Mouse (Mus musculus) embryonic fibroblast, embryonic 13.5 days (primary cell): ENCODE data around the gene Zfp287. TPM values are rescaled to one million over a fixed set of nuclear protein-coding genes. Genes with fewer than 3 reads are reported as not detected.
A peak's percentile ranks its signal among the peaks of the same experiment; 100 is the strongest.

Source experiments
- H3K27ac ChIP-seq: 2 replicates; pipeline ENCODE4 v1.5.1; 2012; ENCODE audit warnings: low read length, control low read depth, inconsistent platforms; ENCODE audit not compliant: insufficient read depth
- H3K4me1 ChIP-seq: 2 replicates; pipeline ENCODE4 v1.6.1; 2011; ENCODE audit warnings: low read length; ENCODE audit not compliant: control insufficient read depth, insufficient read depth
- H3K4me3 ChIP-seq: 2 replicates; pipeline ENCODE4 v1.5.1; 2011; ENCODE audit warnings: mild to moderate bottlenecking, control low read depth, low read length; ENCODE audit not compliant: insufficient read depth
- CTCF ChIP-seq: IDR thresholded peaks from 2 replicates; pipeline ENCODE4 v1.5.1; 2011; ENCODE audit warnings: mild to moderate bottlenecking, control low read depth, low read length, moderate library complexity, borderline replicate concordance; ENCODE audit not compliant: insufficient read depth
- POLR2A ChIP-seq: IDR thresholded peaks from 2 replicates; pipeline ENCODE4 v1.6.1; 2011; ENCODE audit warnings: low read depth, mild to moderate bottlenecking, control low read depth, low read length, moderate library complexity
- polyA plus RNA-seq: library from polyadenylated mRNA; stranded (reverse); fragments of >200 nt; gene quantifications from 2 replicates; pipeline ENCODE4 v1.2.4, GENCODE M21; 2011; ENCODE audit warnings: low read depth; ENCODE audit not compliant: missing spikeins, insufficient read length

Zfp287 gene
- polyA plus RNA-seq, 1 experiment, result 8.0 TPM

DNA sequence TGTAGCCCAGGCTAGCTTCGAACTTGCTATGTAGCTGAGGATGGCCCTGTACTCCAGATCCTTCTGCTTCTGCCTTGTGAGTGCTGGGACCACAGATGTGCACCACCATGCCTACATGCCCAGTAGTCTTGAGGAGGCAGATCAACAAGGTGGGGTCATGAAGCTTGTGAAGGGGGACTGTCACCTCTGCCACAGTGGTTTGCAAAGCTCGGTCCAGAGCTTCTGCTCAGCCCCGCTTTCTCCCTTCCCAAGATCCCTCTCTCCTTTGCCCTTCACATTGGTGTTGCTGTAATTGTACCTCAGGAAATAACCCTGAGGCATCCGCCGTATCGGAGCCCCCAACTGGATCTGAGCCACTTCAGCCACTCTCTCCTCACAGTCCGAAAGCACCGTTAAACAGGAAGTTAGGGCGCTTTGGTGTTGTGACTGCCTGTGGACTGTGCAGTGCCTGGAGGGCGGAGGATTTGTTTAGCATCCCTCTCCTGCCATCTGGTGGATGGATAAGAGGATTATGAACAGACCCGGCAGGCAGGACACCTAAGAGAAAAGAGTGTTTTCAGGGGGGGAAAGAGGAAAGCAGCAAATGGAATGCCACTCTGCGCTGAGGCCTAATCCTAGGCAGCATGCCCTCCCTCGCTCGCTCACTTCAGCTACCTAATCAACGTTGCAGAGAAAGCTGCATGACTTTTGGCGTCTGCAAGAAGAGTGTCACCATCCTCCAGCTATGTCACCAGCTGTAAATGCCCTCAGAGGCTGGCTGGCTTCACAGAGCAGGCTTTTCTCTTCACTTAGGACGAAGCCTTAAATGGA, 56.0 kb downstream of the Zfp287 start:
- no peaks in the 10 kb centered on the region for H3K4me1 ChIP-seq
- H3K4me3 ChIP-seq, result no peak overlapping the region
- TF ChIP-seq CTCF (peak; percentile 71; the same call in 1 of the 2 replicates), POLR2A (no peak)

DNA sequence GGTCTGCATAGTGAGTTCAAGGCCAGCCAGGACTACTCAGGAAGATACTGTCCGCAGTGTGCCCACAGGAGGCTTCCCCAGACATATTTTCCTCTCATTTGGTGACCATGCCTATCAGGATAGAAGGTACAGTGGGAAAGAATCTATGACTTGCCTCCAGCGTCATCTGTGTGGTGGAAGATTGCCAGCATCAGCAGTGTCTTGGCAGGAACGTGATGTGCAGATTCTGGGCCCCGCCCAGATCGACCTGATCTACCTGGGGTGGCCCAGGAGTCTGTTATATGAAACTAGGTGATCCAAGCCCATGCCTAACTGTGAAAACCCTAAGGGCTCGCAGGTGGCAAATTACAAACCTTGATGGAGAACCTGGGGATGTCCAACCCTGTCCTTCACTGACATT, 61.7 kb downstream of the Zfp287 start:
- Histone ChIP-seq H3K4me3 (no peak overlapping the region), H3K4me1 (no peaks in the 10 kb centered on the region), H3K27ac (no peak overlapping the region)
- TF ChIP-seq CTCF (no peak), POLR2A (no peak)

More for the DNA sequence above, 56.0 kb downstream of the Zfp287 start:
- H3K27ac ChIP-seq, result no peak overlapping the region

DNA sequence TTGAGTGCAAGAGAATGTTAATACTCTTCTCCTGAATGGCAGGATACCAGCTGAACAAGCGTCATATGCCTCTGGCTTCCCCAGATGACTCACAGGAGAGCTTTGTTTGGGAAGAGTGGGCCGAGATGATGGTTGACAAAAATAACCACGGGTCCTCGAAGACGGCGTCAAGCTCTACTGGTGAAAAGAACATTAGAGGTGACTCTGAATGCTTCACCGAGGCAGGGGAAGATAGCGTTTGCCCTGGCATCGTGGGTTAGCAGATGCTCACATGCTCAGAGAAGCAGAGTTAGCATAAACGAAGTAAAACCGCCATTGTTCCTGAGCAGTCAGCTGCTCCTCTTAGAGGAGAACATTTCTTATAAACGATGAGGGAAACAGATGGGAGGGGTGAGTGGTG, 62.2 kb downstream of the Zfp287 start:
- Histone ChIP-seq H3K4me3 (no peak overlapping the region), H3K27ac (no peak overlapping the region), H3K4me1 (no peaks in the 10 kb centered on the region)
- TF ChIP-seq CTCF (no peak), POLR2A (no peak)

DNA sequence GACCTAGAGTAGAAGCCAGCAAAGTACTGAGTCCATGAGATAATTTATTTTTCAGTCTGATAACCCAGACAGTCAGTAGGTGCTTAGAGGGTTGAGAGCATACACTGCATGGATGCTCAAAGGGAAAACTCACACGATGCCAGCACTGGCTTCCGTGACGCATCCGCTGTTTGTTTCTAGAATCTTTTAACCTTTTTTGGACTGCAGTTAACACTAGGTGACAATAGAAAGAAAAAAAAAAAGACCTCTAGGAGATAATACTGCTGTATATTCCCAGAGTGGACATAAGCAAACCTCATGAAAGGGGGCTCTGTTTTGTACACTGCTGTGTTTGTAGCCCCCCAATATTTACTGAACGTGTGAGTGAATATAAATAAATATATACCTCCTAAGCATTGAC, 62.7 kb downstream of the Zfp287 start:
- Histone ChIP-seq H3K27ac (no peak overlapping the region), H3K4me1 (no peaks in the 10 kb centered on the region), H3K4me3 (no peak overlapping the region)
- no peak for TF ChIP-seq POLR2A
- TF ChIP-seq CTCF, result no peak

DNA sequence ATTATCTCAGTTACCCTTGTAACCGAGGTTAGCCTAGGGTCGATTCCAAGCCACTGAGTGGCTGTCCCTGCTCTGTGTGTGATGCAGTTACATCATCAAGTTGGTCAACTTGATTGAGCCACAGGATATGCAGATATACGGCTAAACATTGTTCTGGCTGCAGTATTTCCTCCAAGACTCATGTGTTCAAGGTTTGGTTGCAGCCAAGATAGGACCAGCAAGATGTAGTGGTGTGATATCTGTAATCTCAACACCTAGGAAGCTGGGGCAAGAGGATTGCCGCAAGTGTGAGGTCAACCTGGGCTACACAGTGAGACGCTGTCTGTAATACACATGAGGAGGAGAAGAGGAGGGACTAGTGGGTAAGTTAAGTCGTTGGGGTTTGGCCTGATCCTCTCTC, 67.5 kb downstream of the Zfp287 start:
- TF ChIP-seq CTCF, result no peak
- TF ChIP-seq POLR2A, result no peak
- H3K4me3 ChIP-seq, result no peak overlapping the region
- no peaks in the 10 kb centered on the region for H3K4me1 ChIP-seq
- no peak overlapping the region for H3K27ac ChIP-seq

DNA sequence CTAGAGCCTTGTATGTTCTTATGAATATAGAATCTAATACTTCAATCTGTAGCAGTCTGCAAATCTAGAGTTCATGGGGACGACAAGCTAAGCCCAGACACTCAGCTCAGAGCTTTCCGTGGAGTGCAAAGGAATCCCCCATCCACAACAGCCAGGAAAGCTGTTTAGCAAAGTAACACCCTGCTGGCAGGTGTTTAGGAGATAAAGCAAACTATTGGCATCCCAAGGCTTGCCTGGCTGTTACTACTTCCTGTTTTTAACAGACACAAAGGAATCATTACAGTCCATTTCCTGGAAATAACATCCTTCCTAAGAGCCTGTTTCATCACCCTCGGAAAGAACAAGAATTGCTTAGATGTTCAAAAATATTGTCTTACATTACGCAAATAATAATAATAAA, 70.8 kb downstream of the Zfp287 start:
- no peak for TF ChIP-seq POLR2A
- no peak for TF ChIP-seq CTCF

DNA sequence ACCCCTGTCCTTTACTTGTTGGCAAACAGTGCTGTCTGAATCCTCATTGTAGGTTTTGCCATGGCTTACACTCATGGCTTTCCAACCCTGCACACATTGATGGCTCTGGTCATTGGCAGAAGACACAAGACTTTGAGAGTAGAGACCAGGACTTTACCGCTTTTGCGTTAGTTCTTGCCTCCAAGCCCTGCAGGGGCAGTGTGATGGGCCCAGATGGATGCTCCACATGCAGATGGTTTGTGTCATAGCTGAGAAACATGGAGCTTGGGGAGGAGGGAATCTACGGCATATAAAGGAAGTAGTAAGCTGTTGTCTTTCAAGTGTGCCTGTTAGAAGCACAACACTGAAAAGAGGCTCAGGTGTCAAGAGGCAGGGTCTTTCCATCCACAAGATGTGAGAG, 79.6 kb downstream of the Zfp287 start:
- Histone ChIP-seq H3K4me1 (peaks cover 12% of the 10 kb centered on the region), H3K27ac (no peak overlapping the region), H3K4me3 (no peak overlapping the region)
- TF ChIP-seq CTCF (no peak), POLR2A (no peak)

More for the DNA sequence above, 70.8 kb downstream of the Zfp287 start:
- no peak overlapping the region for H3K27ac ChIP-seq
- no peaks in the 10 kb centered on the region for H3K4me1 ChIP-seq
- no peak overlapping the region for H3K4me3 ChIP-seq

DNA sequence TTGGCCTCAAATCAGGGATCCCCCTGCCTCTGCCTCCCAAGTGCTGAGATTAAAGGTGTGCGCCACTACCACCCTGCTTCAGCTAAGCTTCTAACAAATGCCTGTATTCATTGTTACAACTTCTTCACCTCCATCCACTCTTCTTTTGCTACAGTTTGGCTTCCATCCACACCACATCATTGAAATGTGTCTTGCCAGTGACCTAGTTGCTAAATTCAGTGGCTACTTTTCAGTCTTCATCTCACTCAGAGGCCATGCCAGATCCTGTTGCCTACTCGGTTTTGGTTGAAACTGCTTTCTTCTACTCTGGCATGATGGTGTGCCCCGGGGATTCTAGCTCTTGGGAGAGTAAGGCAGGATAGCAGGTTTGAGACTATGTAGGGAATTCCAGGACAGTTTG, 80.1 kb downstream of the Zfp287 start:
- no peak overlapping the region for H3K4me3 ChIP-seq
- no peak for TF ChIP-seq CTCF
- TF ChIP-seq POLR2A, result no peak
- H3K4me1 ChIP-seq, result peaks cover 12% of the 10 kb centered on the region
- H3K27ac ChIP-seq, result no peak overlapping the region

Other genes with a start within 250 kb of the Zfp287 start
- gene Cenpv, start 192.6 kb downstream of the Zfp287 start, polyA plus RNA-seq, result 6.3 and 7.3 TPM in 2 replicates
- gene Ubb, start 180.7 kb downstream of the Zfp287 start, polyA plus RNA-seq, result 493 and 593 TPM in 2 replicates
- 9.6 and 11.4 TPM in 2 replicates for gene Trpv2, start 157.4 kb downstream of the Zfp287 start, polyA plus RNA-seq
- 10.5 and 12.6 TPM in 2 replicates for gene Lrrc75a, start 83.4 kb downstream of the Zfp287 start, polyA plus RNA-seq
- 31.3 and 34.0 TPM in 2 replicates for gene Mmgt2, start 83.2 kb downstream of the Zfp287 start, polyA plus RNA-seq
- gene Gm10428, start 21.2 kb upstream of the Zfp287 start, polyA plus RNA-seq, result not detected in 2 replicates
- 6.7 and 7.6 TPM in 2 replicates for gene Zfp286, start 57.6 kb upstream of the Zfp287 start, polyA plus RNA-seq
- gene Trim16, start 88.3 kb upstream of the Zfp287 start, polyA plus RNA-seq, result 23.5 and 28.5 TPM in 2 replicates
- gene Fbxw10, start 115.2 kb upstream of the Zfp287 start, polyA plus RNA-seq, result 1.3 and 1.5 TPM in 2 replicates
- gene Tvp23b, start 147.6 kb upstream of the Zfp287 start, polyA plus RNA-seq, result 48.6 and 58.2 TPM in 2 replicates
- not detected in 2 replicates for gene Cdrt4, start 219.3 kb upstream of the Zfp287 start, polyA plus RNA-seq